Mouse (Mus musculus) megakaryocyte, embryonic 14.5 days (primary cell): ENCODE results near the gene Miga2. TPM values are rescaled to one million over a fixed set of nuclear protein-coding genes. Genes with fewer than 3 reads are reported as not detected.
A peak's percentile ranks its signal among the peaks of the same experiment; 100 is the strongest.

Experiments
- H3K27me3 ChIP-seq: replicated peaks from 2 replicates; pipeline ENCODE3; 2012; ENCODE audit warnings: inconsistent platforms
- H3K36me3 ChIP-seq: replicated peaks from 2 replicates; pipeline ENCODE3; 2012; ENCODE audit warnings: low read length, inconsistent platforms, mixed read lengths
- H3K4me1 ChIP-seq: 2 replicates; pipeline ENCODE4 v1.6.1; 2012; ENCODE audit warnings: inconsistent platforms
- H3K4me3 ChIP-seq: replicated peaks from 2 replicates; pipeline ENCODE3; 2012; ENCODE audit warnings: moderate library complexity, mild to moderate bottlenecking, inconsistent platforms
- H3K9me3 ChIP-seq: 2 replicates; pipeline ENCODE4 v1.6.1; 2012; ENCODE audit warnings: inconsistent platforms
- FLI1 ChIP-seq: IDR thresholded peaks from 2 replicates; pipeline ENCODE4 v1.6.1; 2012; ENCODE audit warnings: low read length, inconsistent platforms, mixed read lengths
- GATA1 ChIP-seq: IDR thresholded peaks from 3 replicates; pipeline ENCODE4 v1.6.1; 2012; ENCODE audit warnings: mixed read lengths, low read length, inconsistent platforms, borderline replicate concordance
- polyA plus RNA-seq: library from polyadenylated mRNA; stranded (reverse); fragments of >175 nt; gene quantifications from 2 replicates; pipeline ENCODE4 v1.2.3, GENCODE M21; 2012; ENCODE audit warnings: low replicate concordance; ENCODE audit not compliant: insufficient read depth

Miga2 gene
- polyA plus RNA-seq, 1 experiment: 15.0 TPM

DNA sequence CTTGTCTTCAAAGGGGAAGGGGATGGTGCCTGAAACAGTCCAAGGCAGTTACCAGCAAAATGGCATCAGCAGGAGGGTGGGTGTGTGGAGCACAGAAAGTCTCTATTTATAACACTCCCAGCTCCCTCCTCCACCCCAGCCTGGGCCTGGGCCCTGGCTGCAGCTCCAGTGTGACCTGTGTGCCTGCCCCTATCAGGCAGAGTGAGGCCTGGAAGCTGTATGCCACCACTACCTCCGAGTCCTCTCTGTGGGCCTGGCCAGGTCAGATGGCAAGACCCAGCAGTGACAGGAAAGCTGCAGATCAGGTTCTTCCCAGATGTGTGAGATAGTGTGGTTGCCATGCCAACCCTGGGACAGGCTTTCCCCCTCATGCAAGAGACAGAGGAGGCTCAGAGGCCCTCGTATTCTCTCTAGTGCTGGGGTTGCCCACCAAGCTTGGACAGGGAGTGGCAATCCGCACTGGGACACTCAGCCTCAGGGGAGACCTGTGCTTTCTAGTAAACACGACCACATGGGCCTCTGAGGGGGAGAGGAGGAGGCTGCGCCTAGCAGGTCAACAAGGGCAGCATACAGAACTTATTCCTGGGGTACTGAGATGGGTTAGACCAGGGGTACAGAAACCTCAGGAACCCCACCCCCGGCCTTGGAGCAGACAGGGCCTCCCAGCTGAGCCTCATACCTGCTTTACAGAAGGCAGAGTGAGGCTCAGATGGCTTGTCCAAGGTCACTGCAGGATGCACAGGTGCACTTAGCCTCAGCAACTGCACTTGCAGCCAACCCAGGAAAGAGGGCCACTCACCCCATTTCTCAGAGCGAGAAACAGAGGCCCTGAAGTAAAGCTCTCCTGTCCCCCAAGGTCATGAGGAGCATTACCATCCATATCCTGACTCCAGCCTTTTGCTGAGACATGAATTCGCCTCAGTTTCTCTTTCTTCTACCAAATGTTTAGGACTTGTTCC is 6.2 kb upstream of the Miga2 start:
- Histone ChIP-seq H3K9me3 (no peaks in the 10 kb centered on the region), H3K4me1 (peaks cover 52% of the 10 kb centered on the region), H3K4me3 (peak overlapping the region; percentile 97), H3K27me3 (no peaks in the 10 kb centered on the region), H3K36me3 (peaks cover 49% of the 10 kb centered on the region)
- no peak for TF ChIP-seq FLI1
- TF ChIP-seq GATA1: no peak

- peak within 1 kb of the TSS; percentile 97 for H3K4me3 ChIP-seq
- no peaks in the 10 kb centered on the region for H3K27me3 ChIP-seq
- H3K4me1 ChIP-seq: peaks cover 58% of the 10 kb centered on the region
- H3K9me3 ChIP-seq: no peaks in the 10 kb centered on the region
- TF ChIP-seq FLI1 (no peak), GATA1 (no peak)
- H3K36me3 ChIP-seq: peaks cover 39% of the 10 kb centered on the region
Observed at GRCm38 (mm10) chr2:30358533-30359531, 5.2 kb upstream of the Miga2 start, which contains the start of gene Sh3glb2. Gene Sh3glb2, minus strand, starts transcription at chr2:30359337.

DNA sequence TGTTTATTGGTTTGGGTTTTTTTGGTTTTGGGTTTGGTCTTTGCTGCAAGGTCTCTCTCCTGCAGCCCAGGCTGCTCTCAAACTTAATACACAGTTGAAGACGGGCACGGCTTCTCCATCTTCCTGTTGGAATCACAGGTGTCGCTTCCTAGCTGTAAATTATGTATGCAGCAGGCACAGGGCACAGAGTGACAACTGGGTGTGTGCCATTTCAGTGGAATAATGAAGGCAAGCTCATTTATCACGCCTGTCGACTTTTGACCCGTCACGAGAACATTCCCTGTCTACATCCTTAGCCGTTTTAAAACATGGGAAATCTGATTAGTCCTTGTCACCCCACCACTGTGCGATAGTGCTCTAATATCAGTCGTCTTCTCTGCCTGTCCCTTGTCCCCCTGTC is 3.4 kb upstream of the Miga2 start:
- TF ChIP-seq GATA1 (no peak), FLI1 (no peak)

GRCm38 (mm10) chr2:30362865-30363264 is 1.2 kb upstream of the Miga2 start:
- Histone ChIP-seq H3K4me3 (no peak overlapping the region), H3K9me3 (no peaks in the 10 kb centered on the region), H3K27me3 (no peaks in the 10 kb centered on the region), H3K36me3 (peaks cover 13% of the 10 kb centered on the region), H3K4me1 (peaks cover 60% of the 10 kb centered on the region)
- TF ChIP-seq GATA1 (no peak), FLI1 (no peak)

More for the DNA sequence above, 3.4 kb upstream of the Miga2 start:
- Histone ChIP-seq H3K36me3 (peaks cover 22% of the 10 kb centered on the region), H3K9me3 (no peaks in the 10 kb centered on the region), H3K4me3 (no peak overlapping the region), H3K4me1 (peaks cover 60% of the 10 kb centered on the region), H3K27me3 (no peaks in the 10 kb centered on the region)

GRCm38 (mm10) chr2:30365281-30366069 is 1.4 kb downstream of the Miga2 start:
- Histone ChIP-seq H3K9me3 (no peaks in the 10 kb centered on the region), H3K4me1 (peaks cover 44% of the 10 kb centered on the region), H3K36me3 (peaks cover 38% of the 10 kb centered on the region), H3K27me3 (no peaks in the 10 kb centered on the region), H3K4me3 (peak overlapping the region; percentile 97)
- no peak for TF ChIP-seq FLI1
- TF ChIP-seq GATA1: no peak

GRCm38 (mm10) chr2:30366203-30366602 is 2.2 kb downstream of the Miga2 start:
- H3K4me3 ChIP-seq: peak overlapping the region; percentile 62
- peaks cover 46% of the 10 kb centered on the region for H3K36me3 ChIP-seq
- peaks cover 44% of the 10 kb centered on the region for H3K4me1 ChIP-seq
- TF ChIP-seq FLI1 (no peak), GATA1 (no peak)
- H3K27me3 ChIP-seq: no peaks in the 10 kb centered on the region
- no peaks in the 10 kb centered on the region for H3K9me3 ChIP-seq

DNA sequence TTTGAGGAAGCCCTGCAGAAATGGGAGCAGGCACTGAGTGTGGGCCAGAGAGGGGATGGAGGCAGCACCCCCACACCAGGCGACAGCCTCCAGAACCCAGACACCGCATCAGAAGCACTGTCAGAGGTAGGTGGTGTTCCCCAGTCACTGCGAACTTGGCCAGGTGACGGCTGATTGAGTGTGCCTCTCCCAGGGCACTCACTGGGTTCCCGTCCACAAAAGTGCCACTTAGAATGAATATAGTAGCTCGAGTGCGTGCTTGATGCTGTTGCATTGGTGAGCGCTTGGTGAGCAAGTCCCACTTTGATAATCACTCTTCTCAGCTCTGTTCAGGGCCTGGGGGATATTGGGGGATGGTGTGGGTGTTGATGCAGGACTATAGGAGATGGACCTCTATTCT is 7.5 kb downstream of the Miga2 start:
- no peak overlapping the region for H3K4me3 ChIP-seq
- no peaks in the 10 kb centered on the region for H3K27me3 ChIP-seq
- H3K9me3 ChIP-seq: no peaks in the 10 kb centered on the region
- peaks cover 15% of the 10 kb centered on the region for H3K4me1 ChIP-seq
- TF ChIP-seq GATA1: no peak
- no peak for TF ChIP-seq FLI1
- H3K36me3 ChIP-seq: peaks cover 94% of the 10 kb centered on the region

DNA sequence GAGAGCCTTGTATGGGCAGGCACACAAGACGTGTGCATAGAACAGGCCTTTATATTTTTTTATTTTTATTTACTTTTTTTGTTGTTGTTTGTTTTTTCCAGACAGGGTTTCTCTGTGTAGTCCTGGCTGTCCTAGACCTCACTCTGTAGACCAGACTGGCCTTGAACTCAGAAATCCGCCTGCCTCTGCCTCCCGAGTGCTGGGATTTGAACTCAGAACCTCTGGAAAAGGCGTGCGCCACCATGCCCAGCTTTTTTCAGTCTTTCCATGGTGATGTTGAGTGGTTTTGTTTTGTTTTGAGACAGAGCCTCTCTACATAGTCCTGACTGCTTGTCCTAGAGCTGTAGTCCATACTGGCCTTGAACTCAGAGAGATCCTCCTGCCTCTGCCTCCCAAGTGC is 8.7 kb downstream of the Miga2 start:
- TF ChIP-seq FLI1 (no peak), GATA1 (no peak)
- peaks cover 96% of the 10 kb centered on the region for H3K36me3 ChIP-seq

DNA sequence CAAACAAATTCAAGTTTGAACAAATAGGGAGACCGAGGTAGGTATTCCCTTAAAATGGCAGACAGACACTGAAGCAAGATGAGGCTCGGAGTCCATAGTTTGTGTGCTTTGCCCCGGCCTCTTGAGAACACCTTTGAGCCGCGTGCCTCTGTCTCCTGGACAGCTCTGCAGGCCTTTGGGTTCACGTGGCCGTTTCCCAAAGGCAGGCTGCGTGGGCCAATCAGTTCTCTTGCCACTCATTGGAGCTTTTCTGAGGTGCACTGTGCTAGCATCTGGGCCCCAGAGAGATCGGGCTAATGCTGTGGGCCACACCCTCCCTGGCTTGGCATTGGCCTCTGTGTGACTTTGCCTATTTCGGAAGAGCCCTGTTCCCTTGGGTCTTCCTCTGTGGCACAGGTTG is 11.9 kb downstream of the Miga2 start:
- TF ChIP-seq GATA1 (no peak), FLI1 (no peak)
- no peak overlapping the region for H3K4me3 ChIP-seq
- H3K4me1 ChIP-seq: peaks cover 35% of the 10 kb centered on the region
- no peaks in the 10 kb centered on the region for H3K27me3 ChIP-seq
- peaks cover 92% of the 10 kb centered on the region for H3K36me3 ChIP-seq
- no peaks in the 10 kb centered on the region for H3K9me3 ChIP-seq

More for the DNA sequence above, 8.7 kb downstream of the Miga2 start:
- Histone ChIP-seq H3K4me1 (peaks cover 6% of the 10 kb centered on the region), H3K27me3 (no peaks in the 10 kb centered on the region), H3K4me3 (no peak overlapping the region), H3K9me3 (no peaks in the 10 kb centered on the region)
